Mouse (Mus musculus) hindbrain, postnatal 0 days (tissue): ENCODE data around the gene Pola2. TPM values are rescaled to one million over a fixed set of nuclear protein-coding genes. Genes with fewer than 3 reads are reported as not detected.

Source experiments
- ATAC-seq: fragments of 200-750 bp; cut with Nextera tagmentation; 2 replicates; pipeline ENCODE4 v1.8.0; 2017; ENCODE audit warnings: mild to moderate bottlenecking, moderate TSS enrichment, moderate library complexity
- DNase-seq: peaks from one replicate; pipeline ENCODE4 v3.0.0-alpha.2; 2015; ENCODE audit warnings: low spot score
- H3K27ac ChIP-seq: fragments of 300-500 bp; sonication (generic); 2 replicates; pipeline ENCODE4 v1.5.1; 2014; ENCODE audit warnings: mild to moderate bottlenecking
- H3K27me3 ChIP-seq: fragments of 300-500 bp; sonication (generic); 2 replicates; pipeline ENCODE4 v1.6.1; 2014; ENCODE audit warnings: low read length, mixed read lengths; ENCODE audit not compliant: insufficient read depth
- H3K36me3 ChIP-seq: fragments of 300-500 bp; sonication (generic); 2 replicates; pipeline ENCODE4 v1.6.1; 2014; ENCODE audit warnings: low read length, mixed read lengths; ENCODE audit not compliant: insufficient read depth
- H3K4me1 ChIP-seq: fragments of 300-500 bp; sonication (generic); 2 replicates; pipeline ENCODE4 v1.6.1; 2014; ENCODE audit warnings: antibody characterized with exemption, low read length, mixed read lengths; ENCODE audit not compliant: insufficient read depth
- H3K4me2 ChIP-seq: fragments of 300-500 bp; sonication (generic); 2 replicates; pipeline ENCODE4 v1.6.1; 2014; ENCODE audit warnings: low read depth, mild to moderate bottlenecking, low read length, moderate library complexity, mixed read lengths
- H3K4me3 ChIP-seq: fragments of 300-500 bp; sonication (generic); 2 replicates; pipeline ENCODE4 v1.5.1; 2014; ENCODE audit warnings: low read length
- H3K9ac ChIP-seq: fragments of 300-500 bp; sonication (generic); replicated peaks from 2 replicates; pipeline ENCODE4 v1.6.1; 2014; ENCODE audit warnings: mild to moderate bottlenecking, low read length, moderate library complexity, mixed read lengths
- H3K9me3 ChIP-seq: fragments of 300-500 bp; sonication (generic); 2 replicates; pipeline ENCODE4 v1.6.1; 2016; ENCODE audit warnings: low read length, mixed read lengths
- CTCF ChIP-seq: IDR thresholded peaks from 2 replicates; pipeline ENCODE4 v1.5.1; 2016; ENCODE audit warnings: antibody characterized with exemption, control low read depth, low read depth
- WGBS: fragments of 180-500 bp; shearing (Covaris S2); extraction: QIAGEN DNeasy Blood & Tissue Kit; methylation state at CpG from one replicate; pipeline ENCODE4 v1.1.7; 2014; 5-methylcytosine and 5-hydroxymethylcytosine counted together
- polyA plus RNA-seq: library from polyadenylated mRNA; unstranded; fragments of >200 nt; fragmentation: Nextera tagmentation; extraction: Ambion mirVana; gene quantifications from 2 replicates; pipeline ENCODE4 v1.2.1, GENCODE M21; 2015
- total RNA-seq: library from RNA; depleted of rRNA; stranded (reverse); fragments of >200 nt; gene quantifications from 2 replicates; pipeline ENCODE4 v1.2.3, GENCODE M21; 2014

Pola2 gene
- total and polyA plus RNA-seq, 2 experiments from 2014 or later: 19.5 to 28.9 TPM

- no peak overlapping the region for H3K9ac ChIP-seq
- H3K36me3 ChIP-seq: peaks cover 4% of the 10 kb centered on the region; the same call in 1 of the 2 replicates
- ATAC-seq (no peak), DNase-seq (no peak)
- H3K27ac ChIP-seq: no peak overlapping the region
- H3K4me3 ChIP-seq: no peak overlapping the region
- TF ChIP-seq CTCF: no peak
- H3K27me3 ChIP-seq: no peaks in the 10 kb centered on the region
- no peak overlapping the region for H3K4me2 ChIP-seq
- H3K9me3 ChIP-seq: no peaks in the 10 kb centered on the region
- WGBS: 90% methylated on average over 28 of the region's 28 CpGs
- H3K4me1 ChIP-seq: no peaks in the 10 kb centered on the region
Measured at GRCm38 (mm10) chr19:5955704-5956670, 8.0 kb downstream of the Pola2 start.

- Histone ChIP-seq H3K27me3 (no peaks in the 10 kb centered on the region), H3K9me3 (no peaks in the 10 kb centered on the region), H3K4me1 (no peaks in the 10 kb centered on the region), H3K4me2 (no peak overlapping the region), H3K27ac (no peak overlapping the region), H3K36me3 (peaks cover 9% of the 10 kb centered on the region; the same call in 1 of the 2 replicates), H3K9ac (no peak overlapping the region), H3K4me3 (no peak overlapping the region)
- WGBS: 93% methylated on average over 10 of the region's 10 CpGs
- DNase-seq (no peak), ATAC-seq (no peak)
- TF ChIP-seq CTCF: no peak
Measured at GRCm38 (mm10) chr19:5954936-5955335, 9.1 kb downstream of the Pola2 start.

GRCm38 (mm10) chr19:5954031-5954710 is 9.8 kb downstream of the Pola2 start:
- ATAC-seq: no peak

GRCm38 (mm10) chr19:5953201-5953770 is 10.7 kb downstream of the Pola2 start:
- Histone ChIP-seq H3K9me3 (no peaks in the 10 kb centered on the region), H3K4me1 (no peaks in the 10 kb centered on the region), H3K27me3 (no peaks in the 10 kb centered on the region), H3K36me3 (peaks cover 9% of the 10 kb centered on the region; the same call in 1 of the 2 replicates), H3K4me2 (no peak overlapping the region), H3K9ac (no peak overlapping the region), H3K4me3 (no peak overlapping the region), H3K27ac (no peak overlapping the region)
- no peak for TF ChIP-seq CTCF
- WGBS: 93% methylated on average over 19 of the region's 19 CpGs
- ATAC-seq (no peak), DNase-seq (no peak)

More at GRCm38 (mm10) chr19:5954031-5954710, 9.8 kb downstream of the Pola2 start:
- peaks cover 9% of the 10 kb centered on the region; the same call in 1 of the 2 replicates for H3K36me3 ChIP-seq
- no peak overlapping the region for H3K4me2 ChIP-seq
- 89% methylated on average over 22 of the region's 22 CpGs for WGBS
- H3K9ac ChIP-seq: no peak overlapping the region
- H3K27ac ChIP-seq: no peak overlapping the region
- H3K9me3 ChIP-seq: no peaks in the 10 kb centered on the region
- H3K4me1 ChIP-seq: no peaks in the 10 kb centered on the region
- no peak for DNase-seq
- H3K4me3 ChIP-seq: no peak overlapping the region
- no peak for TF ChIP-seq CTCF
- H3K27me3 ChIP-seq: no peaks in the 10 kb centered on the region

GRCm38 (mm10) chr19:5952071-5952691 is 11.8 kb downstream of the Pola2 start:
- Histone ChIP-seq H3K27me3 (no peaks in the 10 kb centered on the region), H3K27ac (no peak overlapping the region), H3K4me1 (no peaks in the 10 kb centered on the region), H3K4me3 (no peak overlapping the region), H3K36me3 (peaks cover 9% of the 10 kb centered on the region; the same call in 1 of the 2 replicates), H3K4me2 (no peak overlapping the region), H3K9me3 (no peaks in the 10 kb centered on the region), H3K9ac (no peak overlapping the region)
- no peak for ATAC-seq
- no peak for DNase-seq
- no peak for TF ChIP-seq CTCF
- WGBS: 78% methylated on average over 13 of the region's 13 CpGs

- no peak for TF ChIP-seq CTCF
- no peaks in the 10 kb centered on the region for H3K4me1 ChIP-seq
- no peak overlapping the region for H3K4me3 ChIP-seq
- H3K27me3 ChIP-seq: no peaks in the 10 kb centered on the region
- H3K9ac ChIP-seq: no peak overlapping the region
- DNase-seq: no peak
- H3K9me3 ChIP-seq: no peaks in the 10 kb centered on the region
- peaks cover 9% of the 10 kb centered on the region; the same call in 1 of the 2 replicates for H3K36me3 ChIP-seq
- WGBS: 89% methylated on average over 16 of the region's 16 CpGs
- ATAC-seq: no peak
- no peak overlapping the region for H3K4me2 ChIP-seq
- H3K27ac ChIP-seq: no peak overlapping the region
Measured at GRCm38 (mm10) chr19:5951631-5952030, 12.4 kb downstream of the Pola2 start.
